Comparison of ENCODE assay signal across 8 mouse cellular contexts in genomic region chr2:83814009-83814408, GRCm38 (mm10). TPM values are rescaled to one million over a fixed set of nuclear protein-coding genes. Genes with fewer than 3 reads are reported as not detected.
DNase-seq lines count a peak whose midpoint lies in the region; ATAC-seq and TF ChIP-seq lines count a peak whose summit lies in the region.

No protein-coding gene starts in this region.

- peak overlapping the region; percentile 67 for H3K4me2 ChIP-seq in forebrain, embryonic 12.5 days
- peak overlapping the region; percentile 95 for H3K4me2 ChIP-seq in intestine, embryonic 15.5 days (replicated peaks)
- peak overlapping the region; percentile 65 for H3K4me2 ChIP-seq in neural tube, embryonic 12.5 days (replicated peaks)

- WGBS in forebrain, embryonic 12.5 days = 51% methylated on average over 6 of the region's 6 CpGs
- WGBS in intestine, embryonic 15.5 days = 51% methylated on average over 6 of the region's 6 CpGs
- 38% methylated on average over 6 of the region's 6 CpGs for WGBS in neural tube, embryonic 12.5 days

- DNase-seq in adrenal gland, postnatal 14 days = peak; percentile 42
- no peak for DNase-seq in thymus, postnatal 36 days
- no peak for DNase-seq in natural killer cell, adult 2 months (ENCODE audit: low spot score in 2 of 2)
- DNase-seq in kidney, adult 9 months = no peak

- H3K27me3 ChIP-seq in C2C12 (ENCODE audit: control insufficient read depth, insufficient read depth, insufficient read length) = no peaks in the 10 kb centered on the region
- no peaks in the 10 kb centered on the region for H3K27me3 ChIP-seq in forebrain, embryonic 12.5 days
- peaks cover 3% of the 10 kb centered on the region; the same call in 1 of the 2 replicates for H3K27me3 ChIP-seq in intestine, embryonic 15.5 days (replicated peaks)
- H3K27me3 ChIP-seq in neural tube, embryonic 12.5 days (replicated peaks) = peaks cover 2% of the 10 kb centered on the region; the same call in 1 of the 2 replicates

- no peak overlapping the region for H3K27ac ChIP-seq in forebrain, embryonic 12.5 days
- no peak overlapping the region for H3K27ac ChIP-seq in intestine, embryonic 15.5 days
- H3K27ac ChIP-seq in neural tube, embryonic 12.5 days = no peak overlapping the region

- no peak for TF ChIP-seq CTCF in C2C12 (IDR thresholded peaks at IDR 0.05; ENCODE audit: control insufficient read depth, insufficient read depth, insufficient read length)

- H3K4me3 ChIP-seq in C2C12 (ENCODE audit: insufficient read depth, poor library complexity, severe bottlenecking) = peak overlapping the region; percentile 18
- H3K4me3 ChIP-seq in forebrain, embryonic 12.5 days (replicated peaks) = peak overlapping the region; percentile 81
- H3K4me3 ChIP-seq in intestine, embryonic 15.5 days (replicated peaks) = no peak overlapping the region
- peak overlapping the region; percentile 88 for H3K4me3 ChIP-seq in neural tube, embryonic 12.5 days

- no peak overlapping the region for H3ac ChIP-seq in C2C12 (ENCODE audit: control insufficient read depth, insufficient read length, low read depth)

- no peaks in the 10 kb centered on the region for H3K36me3 ChIP-seq in C2C12 (ENCODE audit: control insufficient read depth, insufficient read depth)
- H3K36me3 ChIP-seq in forebrain, embryonic 12.5 days (replicated peaks) = no peaks in the 10 kb centered on the region
- no peaks in the 10 kb centered on the region for H3K36me3 ChIP-seq in intestine, embryonic 15.5 days
- no peaks in the 10 kb centered on the region for H3K36me3 ChIP-seq in neural tube, embryonic 12.5 days

- H3K4me1 ChIP-seq in forebrain, embryonic 12.5 days = peaks cover 37% of the 10 kb centered on the region
- H3K4me1 ChIP-seq in intestine, embryonic 15.5 days (replicated peaks) = 0 out of 2 replicates have a peak, but pooled peaks cover 2% of the 10 kb centered on the region
- H3K4me1 ChIP-seq in neural tube, embryonic 12.5 days = peaks cover 8% of the 10 kb centered on the region

- H3K79me2 ChIP-seq in C2C12 (ENCODE audit: control insufficient read depth, insufficient read depth) = no peaks in the 10 kb centered on the region

- peak overlapping the region; percentile 42; the same call in 1 of the 2 replicates for H3K9ac ChIP-seq in forebrain, embryonic 12.5 days
- H3K9ac ChIP-seq in intestine, embryonic 15.5 days = no peak overlapping the region
- H3K9ac ChIP-seq in neural tube, embryonic 12.5 days = peak overlapping the region; percentile 90

- no peaks in the 10 kb centered on the region for H3K9me3 ChIP-seq in forebrain, embryonic 12.5 days
- no peaks in the 10 kb centered on the region for H3K9me3 ChIP-seq in intestine, embryonic 15.5 days
- no peaks in the 10 kb centered on the region for H3K9me3 ChIP-seq in neural tube, embryonic 12.5 days

- no peaks in the 10 kb centered on the region for H3K79me3 ChIP-seq in C2C12 (ENCODE audit: low read depth)

- no peak for ATAC-seq in forebrain, embryonic 12.5 days (ENCODE audit: low FRiP score)
- ATAC-seq in intestine, embryonic 15.5 days = no peak
- no peak for ATAC-seq in neural tube, embryonic 12.5 days (ENCODE audit: low FRiP score, low read depth)

TF ChIP-seq in C2C12, 6 proteins besides CTCF, POLR2A, EP300 and RAD21:
- no peak for TF ChIP-seq MAX (IDR thresholded peaks at IDR 0.05)
- no peak for TF ChIP-seq USF1 (IDR thresholded peaks at IDR 0.05; ENCODE audit: low read depth)
- TF ChIP-seq MYOG (IDR thresholded peaks at IDR 0.05; ENCODE audit: control insufficient read depth, extremely low read depth, insufficient read length) = no peak
- no peak for TF ChIP-seq MYOD1 (IDR thresholded peaks at IDR 0.05; ENCODE audit: control insufficient read depth, insufficient read length, low read depth)
- no peak for TF ChIP-seq FOSL1 (IDR thresholded peaks at IDR 0.05; ENCODE audit: insufficient read depth, low read length, poor library complexity, severe bottlenecking)
- TF ChIP-seq CEBPB (IDR thresholded peaks at IDR 0.05; ENCODE audit: low read depth) = no peak

RNA-seq across cellular contexts. Expression of gene Fam171b, which starts 1.6 kb away (rescaled TPM):
- 1.1 TPM for polyA plus RNA-seq in C2C12 (2012; fragmentation: generic; extraction: Trizol)
- 4.0 and 5.8 TPM in 2 replicates for total RNA-seq in adrenal gland, postnatal 14 days (2021)
- 57.9 and 68.7 TPM in 2 replicates for polyA plus RNA-seq in forebrain, embryonic 12.5 days (2016; fragmentation: Nextera tagmentation; extraction: Ambion mirVana)
- polyA plus RNA-seq in intestine, embryonic 15.5 days (2015; fragmentation: Nextera tagmentation; extraction: Ambion mirVana) = 8.9 and 9.3 TPM in 2 replicates
- 72.6 and 84.1 TPM in 2 replicates for polyA plus RNA-seq in neural tube, embryonic 12.5 days (2016; fragmentation: Nextera tagmentation; extraction: Ambion mirVana)
